Mouse (Mus musculus): Measurements from ENCODE around the gene Acvr1c.

- no peak for TF ChIP-seq CTCF (IDR thresholded peaks at IDR 0.05; ENCODE audit: extremely low read depth, insufficient read length, insufficient replicate concordance, low read depth, low read length)
- TF ChIP-seq POLR2A (IDR thresholded peaks at IDR 0.05; ENCODE audit: low read depth, low read length), result no peak
These were observed at the start of gene Acvr1c for GRCm38 (mm10) chr2:58357414-58358131.
